Mouse (Mus musculus) embryonic facial prominence, embryonic 11.5 days (tissue): ENCODE measurements around the gene Gm20869. TPM values are rescaled to one million over a fixed set of nuclear protein-coding genes. Genes with fewer than 3 reads are reported as not detected.
"Not testable (repeated sequence)": the region's sequence is repeated elsewhere in the genome, so short reads cannot be mapped to it uniquely, and the experiment has no call there.

ENCODE experiments used
- ATAC-seq: fragments of 200-750 bp; cut with Nextera tagmentation; replicated peaks from 2 replicates; pipeline ENCODE4 v1.8.0; 2017; ENCODE audit warnings: low read depth; ENCODE audit not compliant: insufficient number of reproducible peaks, low FRiP score, low TSS enrichment
- DNase-seq: peaks from one replicate; pipeline ENCODE4 v3.0.0-alpha.2; 2015; ENCODE audit warnings: low spot score
- H3K27ac ChIP-seq: fragments of 300-500 bp; sonication (generic); replicated peaks from 2 replicates; pipeline ENCODE4 v1.5.1; 2014; ENCODE audit warnings: mild to moderate bottlenecking, low read depth, low read length, control low read depth
- H3K27me3 ChIP-seq: fragments of 300-500 bp; sonication (generic); 2 replicates; pipeline ENCODE4 v1.6.1; 2014; ENCODE audit warnings: mild to moderate bottlenecking, low read length, moderate library complexity, mixed read lengths; ENCODE audit not compliant: control insufficient read depth, insufficient read depth
- H3K36me3 ChIP-seq: fragments of 300-500 bp; sonication (generic); replicated peaks from 2 replicates; pipeline ENCODE4 v1.6.1; 2014; ENCODE audit warnings: low read depth, mild to moderate bottlenecking, low read length, moderate library complexity, mixed read lengths; ENCODE audit not compliant: control insufficient read depth, insufficient read depth
- H3K4me1 ChIP-seq: fragments of 300-500 bp; sonication (generic); 2 replicates; pipeline ENCODE4 v1.6.1; 2014; ENCODE audit warnings: low read length, mixed read lengths; ENCODE audit not compliant: control insufficient read depth, insufficient read depth
- H3K4me2 ChIP-seq: fragments of 300-500 bp; sonication (generic); 2 replicates; pipeline ENCODE4 v1.6.1; 2014; ENCODE audit warnings: low read depth, mild to moderate bottlenecking, control low read depth, low read length, moderate library complexity
- H3K4me3 ChIP-seq: fragments of 300-500 bp; sonication (generic); 2 replicates; pipeline ENCODE4 v1.5.1; 2014; ENCODE audit warnings: low read depth, low read length, control low read depth
- H3K9ac ChIP-seq: fragments of 300-500 bp; sonication (generic); replicated peaks from 2 replicates; pipeline ENCODE4 v1.6.1; 2014; ENCODE audit warnings: mild to moderate bottlenecking, control low read depth, low read length
- H3K9me3 ChIP-seq: fragments of 300-500 bp; sonication (generic); replicated peaks from 2 replicates; pipeline ENCODE4 v1.6.1; 2016; ENCODE audit warnings: mild to moderate bottlenecking, low read length, inconsistent platforms, mixed read lengths; ENCODE audit not compliant: control insufficient read depth
- WGBS: fragments of 180-500 bp; shearing (Covaris S2); extraction: QIAGEN DNeasy Blood & Tissue Kit; methylation state at CpG from one replicate; pipeline ENCODE4 v1.1.7; 2014; 5-methylcytosine and 5-hydroxymethylcytosine counted together
- polyA plus RNA-seq: library from polyadenylated mRNA; unstranded; fragments of >200 nt; fragmentation: Nextera tagmentation; extraction: Ambion mirVana; gene quantifications from 2 replicates; pipeline ENCODE4 v1.2.1, GENCODE M21; 2014

The Gm20869 gene
- polyA plus RNA-seq = not detected in 2 replicates

- H3K27me3 ChIP-seq, H3K4me3 ChIP-seq, H3K9me3 ChIP-seq, DNase-seq, H3K4me2 ChIP-seq, ATAC-seq, H3K36me3 ChIP-seq, H3K27ac ChIP-seq, H3K9ac ChIP-seq, H3K4me1 ChIP-seq: not testable (repeated sequence)
- WGBS = no CpG with 5 or more reads among the region's 6 CpGs
These were observed at the start of gene Gm20869 for GRCm38 (mm10) chrY:71469149-71469548. Gene Gm20869, plus strand, starts transcription at chrY:71469449.

Other genes starting within 250 kb of the Gm20869 start
- not detected in 2 replicates for gene Gm20870, start 222.6 kb downstream of the Gm20869 start, polyA plus RNA-seq